Mouse (Mus musculus): Measurements from ENCODE around the gene 0610009B22Rik. TPM values are rescaled to one million over a fixed set of nuclear protein-coding genes. Genes with fewer than 3 reads are reported as not detected.

0610009B22Rik gene
- polyA plus RNA-seq, 1 experiment = 27.9 TPM

- Histone ChIP-seq H3ac (ENCODE audit: control insufficient read depth, insufficient read length) (no peak overlapping the region), H3K27me3 (ENCODE audit: control insufficient read depth, insufficient read depth, insufficient read length) (no peaks in the 10 kb centered on the region), H3K79me2 (ENCODE audit: control insufficient read depth, insufficient read depth) (no peaks in the 10 kb centered on the region), H3K36me3 (ENCODE audit: control insufficient read depth, insufficient read depth) (peaks cover 3% of the 10 kb centered on the region), H3K4me2 (ENCODE audit: low read depth) (peak overlapping the region; percentile 21), H3K4me3 (no peak overlapping the region)
- TF ChIP-seq CEBPB (IDR thresholded peaks at IDR 0.05; ENCODE audit: insufficient read depth, poor library complexity, severe bottlenecking) = no peak
- TF ChIP-seq TCF3 (IDR thresholded peaks at IDR 0.05; ENCODE audit: insufficient read length, low read depth) = peak; percentile 48
- no peak for TF ChIP-seq MAX (IDR thresholded peaks at IDR 0.05; ENCODE audit: low read depth)
- no peak for TF ChIP-seq POLR2AphosphoS2 (IDR thresholded peaks at IDR 0.05; ENCODE audit: insufficient read length, low read depth)
- peak in 2 of 3 experiments; percentile 78 to 91 for TF ChIP-seq MYOD1 (IDR thresholded peaks at IDR 0.05; ENCODE audit: control insufficient read depth in 1 of 3, insufficient read length in 2 of 3, low read depth in 2 of 3)
- TF ChIP-seq MYOG (IDR thresholded peaks at IDR 0.05; ENCODE audit: control insufficient read depth in 1 of 3, insufficient read depth in 1 of 3, insufficient read length in 2 of 3, low read depth in 2 of 3) = peak in 2 of 3 experiments; percentile 75 to 84
- peak; percentile 26 for TF ChIP-seq TCF12 (IDR thresholded peaks at IDR 0.05; ENCODE audit: insufficient read depth, poor library complexity, severe bottlenecking)
Observed at GRCm38 (mm10) chr11:51646751-51647667, 41.7 kb downstream of the 0610009B22Rik start.

GRCm38 (mm10) chr11:51646245-51646644 lies 42.4 kb downstream of the 0610009B22Rik start:
- TF ChIP-seq MAX (IDR thresholded peaks at IDR 0.05; ENCODE audit: low read depth) = no peak
- TF ChIP-seq TCF3 (IDR thresholded peaks at IDR 0.05; ENCODE audit: insufficient read length, low read depth) = no peak
- no peak for TF ChIP-seq TCF12 (IDR thresholded peaks at IDR 0.05; ENCODE audit: insufficient read depth, poor library complexity, severe bottlenecking)
- TF ChIP-seq POLR2A (IDR thresholded peaks at IDR 0.05; ENCODE audit: insufficient read length, low read depth) = no peak
- no peak for TF ChIP-seq USF1 (IDR thresholded peaks at IDR 0.05; ENCODE audit: low read depth)
- no peak for TF ChIP-seq SRF (IDR thresholded peaks at IDR 0.05; ENCODE audit: control insufficient read depth, insufficient read length, low read depth)
- no peak for TF ChIP-seq E2F4 (IDR thresholded peaks at IDR 0.05; ENCODE audit: insufficient read depth)
- no peak for TF ChIP-seq CEBPB (IDR thresholded peaks at IDR 0.05; ENCODE audit: insufficient read depth, poor library complexity, severe bottlenecking)
- TF ChIP-seq MYOD1 (IDR thresholded peaks at IDR 0.05; ENCODE audit: control insufficient read depth in 1 of 3, insufficient read length in 2 of 3, low read depth in 2 of 3) = no peak
- no peak for TF ChIP-seq POLR2AphosphoS2 (IDR thresholded peaks at IDR 0.05; ENCODE audit: insufficient read length, low read depth)
- TF ChIP-seq MYOG (IDR thresholded peaks at IDR 0.05; ENCODE audit: control insufficient read depth in 1 of 3, insufficient read depth in 1 of 3, insufficient read length in 2 of 3, low read depth in 2 of 3) = no peak
- TF ChIP-seq REST (IDR thresholded peaks at IDR 0.05; ENCODE audit: insufficient read depth, insufficient read length) = no peak
- Histone ChIP-seq H3ac (ENCODE audit: control insufficient read depth, insufficient read length) (no peak overlapping the region), H3K4me3 (no peak overlapping the region), H3K79me2 (ENCODE audit: control insufficient read depth, insufficient read depth) (no peaks in the 10 kb centered on the region), H3K27me3 (ENCODE audit: control insufficient read depth, insufficient read depth, insufficient read length) (no peaks in the 10 kb centered on the region), H3K4me2 (ENCODE audit: low read depth) (no peak overlapping the region), H3K36me3 (ENCODE audit: control insufficient read depth, insufficient read depth) (peaks cover 3% of the 10 kb centered on the region)

- H3K36me3 ChIP-seq (ENCODE audit: control insufficient read depth, insufficient read depth) = peaks cover 3% of the 10 kb centered on the region
- no peak overlapping the region for H3K4me2 ChIP-seq (ENCODE audit: low read depth)
- H3K4me3 ChIP-seq = no peak overlapping the region
- H3K79me2 ChIP-seq (ENCODE audit: control insufficient read depth, insufficient read depth) = no peaks in the 10 kb centered on the region
- H3K27me3 ChIP-seq (ENCODE audit: control insufficient read depth, insufficient read depth, insufficient read length) = no peaks in the 10 kb centered on the region
- no peak overlapping the region for H3ac ChIP-seq (ENCODE audit: control insufficient read depth, insufficient read length)
- TF ChIP-seq CEBPB (IDR thresholded peaks at IDR 0.05; ENCODE audit: insufficient read depth, poor library complexity, severe bottlenecking) = no peak
- no peak for TF ChIP-seq TCF12 (IDR thresholded peaks at IDR 0.05; ENCODE audit: insufficient read depth, poor library complexity, severe bottlenecking)
- TF ChIP-seq TCF3 (IDR thresholded peaks at IDR 0.05; ENCODE audit: insufficient read length, low read depth) = no peak
Observed at GRCm38 (mm10) chr11:51645293-51645692, 43.4 kb downstream of the 0610009B22Rik start.

GRCm38 (mm10) chr11:51644217-51644616 lies 44.5 kb downstream of the 0610009B22Rik start:
- Histone ChIP-seq H3K27me3 (ENCODE audit: control insufficient read depth, insufficient read depth, insufficient read length) (no peaks in the 10 kb centered on the region), H3K79me2 (ENCODE audit: control insufficient read depth, insufficient read depth) (no peaks in the 10 kb centered on the region), H3K4me3 (no peak overlapping the region), H3K36me3 (ENCODE audit: control insufficient read depth, insufficient read depth) (peaks cover 3% of the 10 kb centered on the region), H3K4me2 (ENCODE audit: low read depth) (no peak overlapping the region), H3ac (ENCODE audit: control insufficient read depth, insufficient read length) (no peak overlapping the region)
- TF ChIP-seq E2F4 (IDR thresholded peaks at IDR 0.05; ENCODE audit: insufficient read depth) (no peak), TCF12 (IDR thresholded peaks at IDR 0.05; ENCODE audit: insufficient read depth, poor library complexity, severe bottlenecking) (no peak), POLR2AphosphoS2 (IDR thresholded peaks at IDR 0.05; ENCODE audit: insufficient read length, low read depth) (no peak), MYOD1 (IDR thresholded peaks at IDR 0.05; ENCODE audit: control insufficient read depth in 1 of 3, insufficient read length in 2 of 3, low read depth in 2 of 3) (no peak), USF1 (IDR thresholded peaks at IDR 0.05; ENCODE audit: low read depth) (no peak), SRF (IDR thresholded peaks at IDR 0.05; ENCODE audit: control insufficient read depth, insufficient read length, low read depth) (no peak), MAX (IDR thresholded peaks at IDR 0.05; ENCODE audit: low read depth) (no peak), MYOG (IDR thresholded peaks at IDR 0.05; ENCODE audit: control insufficient read depth in 1 of 3, insufficient read depth in 1 of 3, insufficient read length in 2 of 3, low read depth in 2 of 3) (no peak), TCF3 (IDR thresholded peaks at IDR 0.05; ENCODE audit: insufficient read length, low read depth) (no peak), REST (IDR thresholded peaks at IDR 0.05; ENCODE audit: insufficient read depth, insufficient read length) (no peak)

GRCm38 (mm10) chr11:51643761-51644160 lies 44.9 kb downstream of the 0610009B22Rik start:
- Histone ChIP-seq H3K27me3 (ENCODE audit: control insufficient read depth, insufficient read depth, insufficient read length) (no peaks in the 10 kb centered on the region), H3K36me3 (ENCODE audit: control insufficient read depth, insufficient read depth) (peaks cover 3% of the 10 kb centered on the region), H3K79me2 (ENCODE audit: control insufficient read depth, insufficient read depth) (no peaks in the 10 kb centered on the region), H3K4me2 (ENCODE audit: low read depth) (no peak overlapping the region), H3ac (ENCODE audit: control insufficient read depth, insufficient read length) (no peak overlapping the region), H3K4me3 (no peak overlapping the region)
- peak in 2 of 3 experiments; percentile 40 to 56 for TF ChIP-seq MYOG (IDR thresholded peaks at IDR 0.05; ENCODE audit: control insufficient read depth in 1 of 3, insufficient read depth in 1 of 3, insufficient read length in 2 of 3, low read depth in 2 of 3)
- TF ChIP-seq E2F4 (IDR thresholded peaks at IDR 0.05; ENCODE audit: insufficient read depth) = no peak
- TF ChIP-seq MYOD1 (IDR thresholded peaks at IDR 0.05; ENCODE audit: control insufficient read depth in 1 of 3, insufficient read length in 2 of 3, low read depth in 2 of 3) = peak in 1 of 3 experiments; percentile 7
